Comparison of ENCODE assay signal across 9 mouse cellular contexts in genomic region chr9:45221567-45221966, GRCm38 (mm10). TPM values are rescaled to one million over a fixed set of nuclear protein-coding genes. Genes with fewer than 3 reads are reported as not detected.
A peak's percentile ranks its signal among the peaks of the same experiment; 100 is the strongest.
DNase-seq lines count a peak whose midpoint lies in the region; ATAC-seq lines count a peak whose summit lies in the region.
"Had no signal": no experiment of that assay in that cellular context is flagged by ENCODE, and none has a peak within 500 bp of the region (broad histone marks: within the 10 kb centered on the region; RNA-seq: fewer than 3 reads in every experiment).

No protein-coding gene starts in this region.

- no peaks in the 10 kb centered on the region for H3K36me3 ChIP-seq in kidney, embryonic 14.5 days (ENCODE audit: control insufficient read depth, insufficient read depth, low read length)
- no peaks in the 10 kb centered on the region for H3K36me3 ChIP-seq in neural tube, embryonic 11.5 days (ENCODE audit: control insufficient read depth, insufficient read depth, low read length)
- H3K36me3 ChIP-seq: embryonic facial prominence, embryonic 12.5 days had no signal

- WGBS in kidney, embryonic 14.5 days, result 14% methylated on average over 6 of the region's 6 CpGs
- 17% methylated on average over 6 of the region's 6 CpGs for WGBS in neural tube, embryonic 11.5 days

- no peaks in the 10 kb centered on the region for H3K9me3 ChIP-seq in kidney, embryonic 14.5 days (ENCODE audit: control insufficient read depth, low read length)
- H3K9me3 ChIP-seq in neural tube, embryonic 11.5 days (ENCODE audit: control insufficient read depth, low read length), result no peaks in the 10 kb centered on the region
- H3K9me3 ChIP-seq: embryonic facial prominence, embryonic 12.5 days had no signal

- H3K4me3 ChIP-seq in kidney, embryonic 14.5 days (ENCODE audit: low read length), result no peak overlapping the region
- no peak overlapping the region for H3K4me3 ChIP-seq in neural tube, embryonic 11.5 days (ENCODE audit: low read depth, low read length)
- H3K4me3 ChIP-seq: embryonic facial prominence, embryonic 12.5 days had no signal

- no peak overlapping the region for H3K4me2 ChIP-seq in kidney, embryonic 14.5 days (replicated peaks; ENCODE audit: low read depth, low read length)
- no peak overlapping the region for H3K4me2 ChIP-seq in neural tube, embryonic 11.5 days (ENCODE audit: low read depth)
- H3K4me2 ChIP-seq: embryonic facial prominence, embryonic 12.5 days had no signal

- intact Hi-C loops in left cerebral cortex, postnatal 25 days (cut with DNase I), result loop anchor here (1.0 to 5.0 kb wide), 3 partner anchors 76 to 187 kb away; no protein-coding TSS in a partner anchor

- no peak overlapping the region for H3K27ac ChIP-seq in kidney, embryonic 14.5 days (ENCODE audit: low read depth, low read length)
- H3K27ac ChIP-seq in neural tube, embryonic 11.5 days (ENCODE audit: low read depth, low read length), result no peak overlapping the region
- H3K27ac ChIP-seq: embryonic facial prominence, embryonic 12.5 days had no signal

- H3K9ac ChIP-seq in kidney, embryonic 14.5 days (ENCODE audit: low read depth, low read length), result no peak overlapping the region
- no peak overlapping the region for H3K9ac ChIP-seq in neural tube, embryonic 11.5 days (ENCODE audit: low read length)
- H3K9ac ChIP-seq: embryonic facial prominence, embryonic 12.5 days had no signal

- no peaks in the 10 kb centered on the region for H3K27me3 ChIP-seq in kidney, embryonic 14.5 days (ENCODE audit: control insufficient read depth, insufficient read depth, low read length)
- no peaks in the 10 kb centered on the region for H3K27me3 ChIP-seq in neural tube, embryonic 11.5 days (ENCODE audit: control insufficient read depth, insufficient read depth, low read length)
- H3K27me3 ChIP-seq: embryonic facial prominence, embryonic 12.5 days had no signal

- DNase-seq in kidney, adult 18-20 months, result peak; percentile 90
- DNase-seq in frontal cortex, postnatal 14 days (ENCODE audit: low spot score in 2 of 2), result peak; percentile 77 to 94
- peak; percentile 93 to 96 for DNase-seq in left cerebral cortex, postnatal 25 days (ENCODE audit: low spot score in 2 of 2)
- peak; percentile 87 for DNase-seq in neural tube, embryonic 11.5 days (ENCODE audit: low spot score)
- DNase-seq in telencephalon, adult 2 months (ENCODE audit: low read depth, low spot score), result peak; percentile 81

- no peaks in the 10 kb centered on the region for H3K4me1 ChIP-seq in kidney, embryonic 14.5 days (ENCODE audit: control insufficient read depth, insufficient read depth, low read length)
- no peaks in the 10 kb centered on the region for H3K4me1 ChIP-seq in neural tube, embryonic 11.5 days (ENCODE audit: control insufficient read depth, insufficient read depth, low read length)
- H3K4me1 ChIP-seq: embryonic facial prominence, embryonic 12.5 days had no signal

- ATAC-seq in kidney, embryonic 14.5 days (ENCODE audit: low FRiP score, low TSS enrichment), result no peak
- ATAC-seq in cerebellum, adult (ENCODE audit: insufficient number of reproducible peaks, low FRiP score, low TSS enrichment), result peak; percentile 69; the same call in 1 of the 2 replicates
- peak; percentile 81 for ATAC-seq in inflammation-experienced regulatory T-cells, adult 6 months
- no peak for ATAC-seq in neural tube, embryonic 11.5 days (ENCODE audit: insufficient read depth, low FRiP score, low TSS enrichment)

RNA-seq across cellular contexts. Expression of gene Tmprss4, which starts 17.7 kb away (rescaled TPM):
- 0.26 and 1.1 TPM in 2 replicates for polyA plus RNA-seq in kidney, embryonic 14.5 days (2014; fragmentation: Nextera tagmentation; extraction: Ambion mirVana)
- polyA plus RNA-seq in inflammation-experienced regulatory T-cells, adult 6 months (2017; shearing (Covaris generic)), result not detected
- total RNA-seq in left cerebral cortex, postnatal 25 days (2021), result under 1 TPM in 1 of 2 experiments, not detected in 1; 0.41 TPM
- not detected in 2 replicates for polyA plus RNA-seq in neural tube, embryonic 11.5 days (2014; fragmentation: Nextera tagmentation; extraction: Ambion mirVana)

RNA-seq across cellular contexts. Expression of gene BC049352, which starts 39.8 kb away (rescaled TPM):
- not detected in 2 replicates for polyA plus RNA-seq in kidney, embryonic 14.5 days (2014; fragmentation: Nextera tagmentation; extraction: Ambion mirVana)
- 1 to 10 TPM; 2.7 to 4.2 (median 4.1) TPM for polyA plus RNA-seq in inflammation-experienced regulatory T-cells, adult 6 months (2017; shearing (Covaris generic))
- total RNA-seq in left cerebral cortex, postnatal 25 days (2021), result 1 to 10 TPM; 1.1 to 1.5 TPM
- polyA plus RNA-seq in neural tube, embryonic 11.5 days (2014; fragmentation: Nextera tagmentation; extraction: Ambion mirVana), result not detected in 2 replicates

RNA-seq across cellular contexts. Expression of gene Il10ra, which starts 47.4 kb away (rescaled TPM):
- 0.31 and 0.97 TPM in 2 replicates for polyA plus RNA-seq in kidney, embryonic 14.5 days (2014; fragmentation: Nextera tagmentation; extraction: Ambion mirVana)
- 10 to 100 TPM; 38.3 to 56.0 (median 48.7) TPM for polyA plus RNA-seq in inflammation-experienced regulatory T-cells, adult 6 months (2017; shearing (Covaris generic))
- total RNA-seq in left cerebral cortex, postnatal 25 days (2021), result 1 to 10 TPM; 3.0 to 4.1 TPM
- polyA plus RNA-seq in neural tube, embryonic 11.5 days (2014; fragmentation: Nextera tagmentation; extraction: Ambion mirVana), result 0.77 and 1.4 TPM in 2 replicates

Comparison
In these comparisons a context has a peak if more than half of its experiments do, and no peak if none do; other contexts are left out.
1. ATAC-seq: peak in cerebellum, adult (single experiment) and inflammation-experienced regulatory T-cells, adult 6 months (single experiment); none in kidney, embryonic 14.5 days (single experiment) and neural tube, embryonic 11.5 days (single experiment).
2. RNA of gene Il10ra, which starts 47.4 kb away (polyA plus RNA-seq): 38.3 to 56.0 TPM in inflammation-experienced regulatory T-cells, adult 6 months; 0.31 to 0.97 TPM in kidney, embryonic 14.5 days and 0.77 to 1.4 TPM in neural tube, embryonic 11.5 days; every median in the first group is over 10 times any median in the second.
3. Peak in every context shown above with its lines, with median percentiles within 50 percentile points of each other: DNase-seq.